Mouse (Mus musculus) MEL (cell line): ENCODE measurements around the gene Lrch3. TPM values are rescaled to one million over a fixed set of nuclear protein-coding genes. Genes with fewer than 3 reads are reported as not detected.

Experiments
- DNase-seq: peaks from one replicate; pipeline ENCODE4 v3.0.0; 2011; ENCODE audit warnings: low read depth, low spot score
- H3K27ac ChIP-seq: 2 replicates; pipeline ENCODE4 v1.5.1; 2012; ENCODE audit warnings: low read depth, mild to moderate bottlenecking, control low read depth, low read length, moderate library complexity; ENCODE audit not compliant: control insufficient read depth
- H3K27me3 ChIP-seq, 2 experiments: fragments of 150-350 bp in 1 of 2; sonication (generic) in 1 of 2; 2 replicates each; pipeline ENCODE4 v1.6.1; 2012; ENCODE audit warnings: low read length in 2 of 2, mild to moderate bottlenecking in 2 of 2, improper control_type of control experiment in 1 of 2, moderate library complexity in 1 of 2; ENCODE audit not compliant: insufficient read depth in 2 of 2, control insufficient read depth in 1 of 2
- H3K36me3 ChIP-seq, 2 experiments: 2 replicates each; pipeline ENCODE4 v1.6.1; 2012 to 2014; ENCODE audit warnings: low read length in 2 of 2, improper control_type of control experiment in 1 of 2, inconsistent platforms in 1 of 2, mild to moderate bottlenecking in 1 of 2; ENCODE audit not compliant: insufficient read depth in 2 of 2, control insufficient read depth in 1 of 2
- H3K4me1 ChIP-seq, 2 experiments: fragments of 150-350 bp in 1 of 2; sonication (generic) in 1 of 2; 2 replicates each; pipeline ENCODE4 v1.6.1; 2012; ENCODE audit warnings: low read length in 2 of 2, improper control_type of control experiment in 1 of 2, mild to moderate bottlenecking in 1 of 2; ENCODE audit not compliant: insufficient read depth in 2 of 2, control insufficient read depth in 1 of 2
- H3K4me3 ChIP-seq, 2 experiments: fragments of 150-350 bp in 1 of 2; sonication (generic) in 1 of 2; 2 replicates each; pipeline ENCODE4 v1.5.1; 2012; ENCODE audit warnings: low read depth in 2 of 2, low read length in 2 of 2, mild to moderate bottlenecking in 2 of 2, moderate library complexity in 2 of 2, control low read depth in 1 of 2, improper control_type of control experiment in 1 of 2; ENCODE audit not compliant: control insufficient read depth in 1 of 2, insufficient read depth in 1 of 2
- H3K79me2 ChIP-seq: 2 replicates; pipeline ENCODE4 v1.6.1; 2012; ENCODE audit warnings: mild to moderate bottlenecking, low read length, moderate library complexity; ENCODE audit not compliant: control insufficient read depth, poor library complexity, insufficient read depth
- H3K9ac ChIP-seq: 2 replicates; pipeline ENCODE4 v1.6.1; 2012; ENCODE audit warnings: low read depth, mild to moderate bottlenecking, control low read depth, low read length, moderate library complexity; ENCODE audit not compliant: control insufficient read depth, poor library complexity, severe bottlenecking
- H3K9me3 ChIP-seq: fragments of 150-350 bp; sonication (generic); replicated peaks from 2 replicates; pipeline ENCODE4 v1.6.1; 2012; ENCODE audit warnings: mild to moderate bottlenecking, low read length, improper control_type of control experiment, moderate library complexity; ENCODE audit not compliant: insufficient read depth
- CHD1 ChIP-seq: IDR thresholded peaks from 2 replicates; pipeline ENCODE4 v1.6.1; 2012; ENCODE audit warnings: low read depth, mild to moderate bottlenecking, inconsistent platforms, low read length, improper control_type of control experiment
- CHD2 ChIP-seq: IDR thresholded peaks from 2 replicates; pipeline ENCODE4 v1.6.1; 2011; ENCODE audit warnings: low read length, improper control_type of control experiment
- E2F4 ChIP-seq: IDR thresholded peaks from 2 replicates; pipeline ENCODE4 v1.6.1; 2011; ENCODE audit warnings: low read depth, low read length, improper control_type of control experiment, borderline replicate concordance
- ETS1 ChIP-seq: IDR thresholded peaks from 2 replicates; pipeline ENCODE4 v1.6.1; 2012; ENCODE audit warnings: low read depth, mild to moderate bottlenecking, inconsistent platforms, low read length, improper control_type of control experiment, moderate library complexity
- GATA1 ChIP-seq: IDR thresholded peaks from 2 replicates; pipeline ENCODE4 v1.6.1; 2011; ENCODE audit warnings: low read depth, low read length, improper control_type of control experiment
- KAT2A ChIP-seq: conservative IDR thresholded peaks from 2 replicates; pipeline ENCODE4 v1.6.1; 2012; ENCODE audit warnings: low read depth, low read length, improper control_type of control experiment, inconsistent platforms
- MAFK ChIP-seq: IDR thresholded peaks from 2 replicates; pipeline ENCODE4 v1.6.1; 2011; ENCODE audit warnings: low read depth, mild to moderate bottlenecking, low read length, improper control_type of control experiment, borderline replicate concordance
- MAZ ChIP-seq: IDR thresholded peaks from 2 replicates; pipeline ENCODE4 v1.6.1; 2012; ENCODE audit warnings: low read depth, mild to moderate bottlenecking, inconsistent platforms, low read length, improper control_type of control experiment
- MEF2A ChIP-seq: IDR thresholded peaks from 2 replicates; pipeline ENCODE4 v1.6.1; 2014; ENCODE audit warnings: low read depth, mild to moderate bottlenecking, inconsistent platforms, low read length, improper control_type of control experiment; ENCODE audit not compliant: poor library complexity, insufficient replicate concordance, severe bottlenecking; ENCODE audit errors: extremely low read depth
- MXI1 ChIP-seq: IDR thresholded peaks from 2 replicates; pipeline ENCODE4 v1.6.1; 2011; ENCODE audit warnings: mild to moderate bottlenecking, low read depth, low read length, improper control_type of control experiment
- MYB ChIP-seq: IDR thresholded peaks from 2 replicates; pipeline ENCODE4 v1.6.1; 2011; ENCODE audit warnings: mild to moderate bottlenecking, low read depth, low read length, improper control_type of control experiment
- MYC ChIP-seq: IDR thresholded peaks from 2 replicates; pipeline ENCODE4 v1.6.1; 2011; ENCODE audit warnings: low read depth, mild to moderate bottlenecking, low read length, improper control_type of control experiment, moderate library complexity
- NELFE ChIP-seq: IDR thresholded peaks from 2 replicates; pipeline ENCODE4 v1.6.1; 2011; ENCODE audit warnings: low read depth, low read length, improper control_type of control experiment
- POLR2AphosphoS2 ChIP-seq: IDR thresholded peaks from 2 replicates; pipeline ENCODE4 v1.6.1; 2011; ENCODE audit warnings: low read length, improper control_type of control experiment
- SMC3 ChIP-seq: IDR thresholded peaks from 2 replicates; pipeline ENCODE4 v1.6.1; 2011; ENCODE audit warnings: low read depth, low read length, improper control_type of control experiment
- TAL1 ChIP-seq: IDR thresholded peaks from 2 replicates; pipeline ENCODE4 v1.6.1; 2012; ENCODE audit warnings: mild to moderate bottlenecking, inconsistent platforms, low read length, moderate library complexity, mixed read lengths
- TCF12 ChIP-seq: IDR thresholded peaks from 2 replicates; pipeline ENCODE4 v1.6.1; 2014; ENCODE audit warnings: low read depth, mild to moderate bottlenecking, inconsistent platforms, low read length, improper control_type of control experiment, moderate library complexity
- UBTF ChIP-seq: IDR thresholded peaks from 2 replicates; pipeline ENCODE4 v1.6.1; 2012; ENCODE audit warnings: low read depth, mild to moderate bottlenecking, inconsistent platforms, low read length, improper control_type of control experiment, moderate library complexity, borderline replicate concordance; ENCODE audit not compliant: insufficient read depth
- ZC3H11A ChIP-seq: IDR thresholded peaks from 2 replicates; pipeline ENCODE4 v1.6.1; 2012; ENCODE audit warnings: low read depth, mild to moderate bottlenecking, inconsistent platforms, low read length, improper control_type of control experiment
- ZKSCAN1 ChIP-seq: IDR thresholded peaks from 2 replicates; pipeline ENCODE4 v1.6.1; 2012; ENCODE audit warnings: low read depth, mild to moderate bottlenecking, inconsistent platforms, low read length, improper control_type of control experiment, moderate library complexity
- ZMIZ1 ChIP-seq: IDR thresholded peaks from 2 replicates; pipeline ENCODE4 v1.6.1; 2012; ENCODE audit warnings: low read depth, mild to moderate bottlenecking, inconsistent platforms, low read length, improper control_type of control experiment, moderate library complexity
- ZNF384 ChIP-seq: IDR thresholded peaks from 2 replicates; pipeline ENCODE4 v1.6.1; 2012; ENCODE audit warnings: low read depth, mild to moderate bottlenecking, inconsistent platforms, low read length, improper control_type of control experiment
- polyA plus RNA-seq, 2 experiments: library from polyadenylated mRNA; stranded (reverse) in 1 of 2; unstranded in 1 of 2; fragments of >175 nt in 1 of 2; fragments of >200 nt in 1 of 2; gene quantifications; 2 replicates each; pipeline versions ENCODE4 v1.2.1 to v1.2.4; 2012; ENCODE audit warnings: low replicate concordance in 2 of 2, low read depth in 1 of 2; ENCODE audit not compliant: insufficient read length in 2 of 2, insufficient read depth in 1 of 2, missing spikeins in 1 of 2
- total RNA-seq: library from RNA; depleted of rRNA; stranded (reverse); fragments of 300-350 nt; gene quantifications from 2 replicates; pipeline ENCODE4 v1.2.3, GENCODE M21; 2012

Gene Lrch3
- total and polyA plus RNA-seq, 3 experiments, result 8.6 to 17.0 TPM; not detected in 1

- H3K27ac ChIP-seq, result no peak overlapping the region
- no peak for DNase-seq
These were observed 28.8 kb downstream of the Lrch3 start for GRCm38 (mm10) chr16:32942694-32943093.

GRCm38 (mm10) chr16:32945379-32945778, 31.5 kb downstream of the Lrch3 start:
- DNase-seq, result no peak
- H3K27ac ChIP-seq, result no peak overlapping the region

More at GRCm38 (mm10) chr16:32942694-32943093, 28.8 kb downstream of the Lrch3 start:
- Histone ChIP-seq H3K4me1 (peaks cover 7% of the 10 kb centered on the region in 2 experiments; a peak in 3 of 4 replicates), H3K36me3 (peaks cover 0 to 9% of the 10 kb centered on the region in 2 experiments; a peak in 2 of 4 replicates), H3K9me3 (no peaks in the 10 kb centered on the region), H3K9ac (no peak overlapping the region), H3K79me2 (peaks cover 18% of the 10 kb centered on the region), H3K27me3 (no peaks in the 10 kb centered on the region), H3K4me3 (no peak overlapping the region)
- TF ChIP-seq KAT2A, result no peak
- no peak for TF ChIP-seq NELFE
- no peak for TF ChIP-seq ZC3H11A
- no peak for TF ChIP-seq ZKSCAN1
- no peak for TF ChIP-seq ZMIZ1
- no peak for TF ChIP-seq CHD2
- TF ChIP-seq UBTF, result no peak
- no peak for TF ChIP-seq GATA1
- no peak for TF ChIP-seq MYC
- TF ChIP-seq SMC3, result no peak
- no peak for TF ChIP-seq TCF12
- TF ChIP-seq E2F4, result no peak
- no peak for TF ChIP-seq TAL1
- TF ChIP-seq MYB, result no peak
- no peak for TF ChIP-seq ETS1
- TF ChIP-seq ZNF384, result no peak

More at GRCm38 (mm10) chr16:32945379-32945778, 31.5 kb downstream of the Lrch3 start:
- H3K9ac ChIP-seq, result no peak overlapping the region
- H3K36me3 ChIP-seq, result peaks cover 3 to 9% of the 10 kb centered on the region in 2 experiments
- no peaks in the 10 kb centered on the region for H3K27me3 ChIP-seq
- TF ChIP-seq MYC, result no peak
- TF ChIP-seq MAFK, result no peak
- TF ChIP-seq NELFE, result no peak
- no peak for TF ChIP-seq MAZ
- TF ChIP-seq ZC3H11A, result no peak
- TF ChIP-seq ETS1, result no peak
- no peak for TF ChIP-seq MEF2A
- no peak for TF ChIP-seq TCF12
- no peak for TF ChIP-seq POLR2AphosphoS2
- no peak for TF ChIP-seq MXI1
- TF ChIP-seq GATA1, result no peak
- no peak for TF ChIP-seq CHD1
- H3K4me3 ChIP-seq, result no peak overlapping the region
- peaks cover 14% of the 10 kb centered on the region for H3K79me2 ChIP-seq
- no peaks in the 10 kb centered on the region for H3K9me3 ChIP-seq
- H3K4me1 ChIP-seq, result peaks cover 3 to 7% of the 10 kb centered on the region in 2 experiments; a peak in 3 of 4 replicates
